Mouse (Mus musculus) forebrain, embryonic 16.5 days (tissue): ENCODE data around the gene Mmp2. TPM values are rescaled to one million over a fixed set of nuclear protein-coding genes. Genes with fewer than 3 reads are reported as not detected.
"Not testable (repeated sequence)": the region's sequence is repeated elsewhere in the genome, so short reads cannot be mapped to it uniquely, and the experiment has no call there.

ENCODE experiments used
- ATAC-seq: fragments of 200-750 bp; cut with Nextera tagmentation; 2 replicates; pipeline ENCODE4 v1.8.0; 2017; ENCODE audit warnings: mild to moderate bottlenecking, moderate library complexity
- H3K27ac ChIP-seq: fragments of 300-500 bp; sonication (generic); 2 replicates; pipeline ENCODE4 v1.5.1; 2014; ENCODE audit warnings: low read length, control low read depth
- H3K27me3 ChIP-seq: fragments of 300-500 bp; sonication (generic); replicated peaks from 2 replicates; pipeline ENCODE4 v1.6.1; 2014; ENCODE audit warnings: low read length; ENCODE audit not compliant: control insufficient read depth, insufficient read depth
- H3K36me3 ChIP-seq: fragments of 300-500 bp; sonication (generic); 2 replicates; pipeline ENCODE4 v1.6.1; 2014; ENCODE audit not compliant: control insufficient read depth, insufficient read depth
- H3K4me1 ChIP-seq: fragments of 300-500 bp; sonication (generic); replicated peaks from 2 replicates; pipeline ENCODE4 v1.6.1; 2014; ENCODE audit warnings: low read length; ENCODE audit not compliant: control insufficient read depth, insufficient read depth
- H3K4me2 ChIP-seq: fragments of 300-500 bp; sonication (generic); 2 replicates; pipeline ENCODE4 v1.6.1; 2014; ENCODE audit warnings: mild to moderate bottlenecking, low read length, control low read depth
- H3K4me3 ChIP-seq: fragments of 300-500 bp; sonication (generic); replicated peaks from 2 replicates; pipeline ENCODE4 v1.5.1; 2014; ENCODE audit warnings: mild to moderate bottlenecking, low read length, control low read depth
- H3K9ac ChIP-seq: fragments of 300-500 bp; sonication (generic); replicated peaks from 2 replicates; pipeline ENCODE4 v1.6.1; 2014; ENCODE audit warnings: low read depth, low read length, control low read depth
- H3K9me3 ChIP-seq: fragments of 300-500 bp; sonication (generic); 2 replicates; pipeline ENCODE4 v1.6.1; 2016; ENCODE audit warnings: low read length; ENCODE audit not compliant: control insufficient read depth
- WGBS: fragments of 180-500 bp; shearing (Covaris S2); extraction: QIAGEN DNeasy Blood & Tissue Kit; methylation state at CpG from one replicate; pipeline ENCODE4 v1.1.7; 2014; 5-methylcytosine and 5-hydroxymethylcytosine counted together
- polyA plus RNA-seq: library from polyadenylated mRNA; unstranded; fragments of >200 nt; fragmentation: Nextera tagmentation; extraction: Ambion mirVana; gene quantifications from 2 replicates; pipeline ENCODE4 v1.2.1, GENCODE M21; 2015

The Mmp2 gene
- polyA plus RNA-seq: 10.3 and 16.8 TPM in 2 replicates

DNA sequence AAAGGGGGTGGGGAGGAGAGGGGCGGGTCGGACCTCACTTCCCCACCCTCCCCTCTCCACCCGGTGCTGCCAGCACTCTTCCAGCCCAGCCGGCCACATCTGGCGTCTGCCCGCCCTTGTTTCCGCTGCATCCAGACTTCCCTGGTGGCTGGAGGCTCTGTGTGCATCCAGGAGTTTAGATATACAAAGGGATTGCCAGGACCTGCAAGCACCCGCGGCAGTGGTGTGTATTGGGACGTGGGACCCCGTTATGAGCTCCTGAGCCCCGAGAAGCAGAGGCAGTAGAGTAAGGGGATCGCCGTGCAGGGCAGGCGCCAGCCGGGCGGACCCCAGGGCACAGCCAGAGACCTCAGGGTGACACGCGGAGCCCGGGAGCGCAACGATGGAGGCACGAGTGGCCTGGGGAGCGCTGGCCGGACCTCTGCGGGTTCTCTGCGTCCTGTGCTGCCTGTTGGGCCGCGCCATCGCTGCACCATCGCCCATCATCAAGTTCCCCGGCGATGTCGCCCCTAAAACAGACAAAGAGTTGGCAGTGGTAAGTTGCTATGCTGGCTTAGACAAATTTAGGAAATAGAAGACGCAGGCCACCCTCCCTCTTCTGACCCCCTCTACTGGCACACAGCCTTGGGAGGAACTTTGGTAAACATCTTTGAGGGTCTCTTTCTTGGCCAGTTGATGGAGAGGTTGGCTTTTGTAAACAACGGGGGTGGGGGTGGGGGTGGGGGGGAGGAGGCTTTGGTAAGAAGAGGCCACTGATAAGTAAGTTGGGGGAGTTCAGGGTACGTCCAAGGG lies at the start of gene Mmp2:
TSS of gene Mmp2 (plus strand) at position 49 of the 792 bp plus-strand sequence.
- peaks cover 17% of the 10 kb centered on the region for H3K4me1 ChIP-seq
- H3K4me3 ChIP-seq: peak within 1 kb of the TSS; percentile 38
- H3K27me3 ChIP-seq: peaks cover 12% of the 10 kb centered on the region
- peak within 1 kb of the TSS; percentile 56 for H3K4me2 ChIP-seq
- H3K36me3 ChIP-seq: no peaks in the 10 kb centered on the region
- ATAC-seq: peak; percentile 36
- H3K9ac ChIP-seq: peak within 1 kb of the TSS; percentile 55
- 2% methylated on average over 35 of the region's 37 CpGs for WGBS
- no peak within 1 kb of the TSS for H3K27ac ChIP-seq
- H3K9me3 ChIP-seq: no peaks in the 10 kb centered on the region

DNA sequence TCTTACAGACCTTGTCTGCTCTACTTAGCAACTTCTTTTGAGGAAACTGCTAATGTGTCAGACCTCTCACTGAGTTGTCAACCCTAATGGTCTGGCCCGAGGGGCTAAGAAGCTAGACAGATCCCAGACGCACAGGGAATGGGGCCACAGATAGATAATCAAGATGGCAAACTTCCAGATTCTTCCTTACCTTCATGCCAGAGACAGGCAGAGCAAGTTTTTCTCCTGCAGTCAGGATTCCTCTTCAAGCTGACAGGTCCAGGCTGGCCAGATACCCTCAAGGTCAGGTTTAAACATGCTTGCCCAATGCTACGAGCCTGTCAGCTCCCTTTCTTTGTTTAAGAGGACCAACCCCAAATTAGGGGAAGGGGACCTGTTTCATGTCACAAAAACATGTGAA lies 46.1 kb upstream of the Mmp2 start:
- no peak overlapping the region for H3K4me2 ChIP-seq
- no peaks in the 10 kb centered on the region for H3K27me3 ChIP-seq
- no peak overlapping the region for H3K9ac ChIP-seq
- ATAC-seq: no peak
- 67% methylated on average over 3 of the region's 3 CpGs for WGBS
- H3K36me3 ChIP-seq: no peaks in the 10 kb centered on the region
- no peaks in the 10 kb centered on the region for H3K9me3 ChIP-seq
- H3K27ac ChIP-seq: no peak overlapping the region
- H3K4me3 ChIP-seq: no peak overlapping the region
- no peaks in the 10 kb centered on the region for H3K4me1 ChIP-seq

DNA sequence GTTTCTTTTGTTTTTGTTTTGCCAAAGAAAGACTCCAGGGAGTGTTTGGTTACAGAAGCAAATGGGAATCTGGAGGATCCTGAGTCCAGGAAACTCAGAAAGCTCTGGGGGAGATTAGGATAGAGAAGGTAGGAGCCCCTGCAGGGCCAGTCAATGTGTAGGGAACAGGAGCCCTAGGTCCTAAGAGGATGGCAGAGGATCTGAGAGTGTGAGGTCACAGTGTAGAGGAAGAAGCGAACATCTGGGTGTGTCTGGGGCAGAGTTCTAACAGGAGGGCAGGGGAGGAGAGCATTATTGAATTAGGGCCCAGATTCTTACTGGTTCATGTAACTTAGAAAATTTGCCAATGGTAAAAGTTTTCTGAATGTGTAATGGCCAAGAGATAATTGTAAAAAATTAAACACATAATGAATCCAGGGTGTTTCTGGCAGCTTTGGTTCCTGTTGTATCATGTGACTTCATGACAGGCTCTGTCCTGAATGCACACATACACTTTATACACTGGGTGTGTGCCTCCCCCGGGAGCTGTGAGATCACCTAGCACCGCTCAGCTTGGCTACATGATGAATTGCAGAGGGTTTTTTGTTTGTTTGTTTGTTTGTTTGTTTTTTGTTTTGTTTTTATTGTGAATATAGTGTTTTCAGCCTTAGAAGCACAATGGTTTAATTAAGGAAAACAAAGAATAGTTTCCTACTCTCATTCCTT lies 43.0 kb upstream of the Mmp2 start:
- no peak overlapping the region for H3K4me3 ChIP-seq
- H3K4me2 ChIP-seq: no peak overlapping the region
- no peak overlapping the region for H3K9ac ChIP-seq
- no peak for ATAC-seq
- H3K27me3 ChIP-seq: no peaks in the 10 kb centered on the region
- H3K27ac ChIP-seq: no peak overlapping the region
- no peaks in the 10 kb centered on the region for H3K4me1 ChIP-seq
- H3K36me3 ChIP-seq: no peaks in the 10 kb centered on the region
- 0 out of 2 replicates have a peak, but pooled peaks cover 2% of the 10 kb centered on the region for H3K9me3 ChIP-seq
- 48% methylated on average over 3 of the region's 3 CpGs for WGBS

DNA sequence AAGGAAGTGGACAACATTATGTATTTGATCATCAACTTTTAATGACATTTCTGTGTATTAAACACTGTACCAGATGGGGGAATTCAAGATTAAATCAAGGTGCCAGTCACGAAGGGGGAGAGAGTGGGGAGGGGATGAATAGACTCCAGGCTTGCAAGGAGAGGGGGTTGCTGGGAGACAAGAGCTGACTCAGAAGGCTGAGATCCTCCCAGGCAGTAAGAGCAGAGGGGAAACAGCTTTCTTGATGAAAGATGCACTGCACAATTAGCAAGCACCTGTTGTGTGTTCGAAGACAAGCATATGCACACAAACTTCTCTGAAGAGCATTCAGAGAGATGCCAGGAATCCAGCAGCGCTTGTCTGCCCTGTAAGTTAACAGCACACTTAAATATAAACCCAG lies 36.3 kb upstream of the Mmp2 start:
- H3K9me3 ChIP-seq: 0 out of 2 replicates have a peak, but pooled peaks cover 2% of the 10 kb centered on the region
- no peaks in the 10 kb centered on the region for H3K4me1 ChIP-seq
- no peak overlapping the region for H3K4me2 ChIP-seq
- no peak for ATAC-seq
- H3K4me3 ChIP-seq: no peak overlapping the region
- H3K27ac ChIP-seq: no peak overlapping the region
- 71% methylated on average over 3 of the region's 3 CpGs for WGBS
- H3K9ac ChIP-seq: no peak overlapping the region
- no peaks in the 10 kb centered on the region for H3K27me3 ChIP-seq
- no peaks in the 10 kb centered on the region for H3K36me3 ChIP-seq

DNA sequence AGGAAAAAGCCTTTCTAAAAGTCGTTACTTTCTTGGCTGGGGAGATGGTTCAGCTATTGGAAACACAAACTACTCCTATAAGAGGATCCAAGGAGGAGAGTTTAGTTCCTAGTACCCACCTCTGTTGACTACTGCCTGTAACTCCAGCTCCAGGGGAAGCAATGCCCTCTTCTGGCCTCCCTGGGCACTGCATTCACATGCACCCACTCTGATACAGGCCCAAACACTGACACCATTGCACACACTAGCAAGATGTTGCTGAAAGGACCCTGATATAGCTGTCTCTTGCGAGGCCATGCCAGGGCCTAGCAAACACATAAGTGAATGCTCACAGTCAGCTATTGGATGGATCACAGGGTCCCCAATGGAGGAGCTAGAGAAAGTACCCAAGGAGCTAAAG lies 35.1 kb upstream of the Mmp2 start:
- not testable (repeated sequence) for H3K27me3 ChIP-seq, ATAC-seq, H3K36me3 ChIP-seq, H3K4me1 ChIP-seq, H3K4me2 ChIP-seq, H3K27ac ChIP-seq, H3K9ac ChIP-seq, H3K4me3 ChIP-seq, H3K9me3 ChIP-seq
- WGBS: 86% methylated on average over 2 of the region's 2 CpGs

DNA sequence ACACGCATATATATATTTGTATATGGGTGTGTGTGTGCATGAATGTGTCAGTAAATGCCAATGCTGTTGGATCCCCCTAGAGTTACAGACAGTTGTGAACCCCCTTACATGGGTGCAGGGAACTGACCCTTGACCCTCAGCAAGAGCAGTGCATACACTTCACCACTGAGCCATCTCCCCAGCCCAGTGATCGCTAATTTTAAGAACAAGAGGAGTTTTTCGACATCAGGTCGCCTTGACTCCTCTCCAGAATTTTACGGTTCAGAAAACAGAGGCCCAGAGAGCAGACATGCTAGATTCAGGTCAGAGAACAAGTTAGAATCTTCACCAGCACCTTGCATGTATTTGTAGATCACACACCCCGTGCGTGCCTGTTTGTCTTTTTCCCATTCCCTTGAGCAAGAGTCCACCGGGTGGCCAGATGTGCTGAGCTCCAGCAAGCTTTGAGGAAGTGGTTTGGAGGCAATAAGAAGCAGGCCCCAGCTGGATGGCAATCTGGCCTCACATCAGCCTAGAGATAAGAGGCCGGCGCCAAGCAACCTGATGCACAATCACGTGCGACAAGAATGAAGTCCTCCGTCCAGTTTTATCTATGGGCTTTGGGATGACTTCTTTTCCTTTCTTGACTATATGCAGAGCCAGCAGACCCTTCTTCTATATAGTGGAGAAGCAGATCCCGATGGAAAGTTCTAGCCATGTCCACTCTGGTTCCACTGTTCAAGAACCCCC lies 33.1 kb upstream of the Mmp2 start:
- Histone ChIP-seq H3K27ac (no peak overlapping the region), H3K36me3 (no peaks in the 10 kb centered on the region), H3K4me3 (no peak overlapping the region), H3K4me1 (0 out of 2 replicates have a peak, but pooled peaks cover 2% of the 10 kb centered on the region), H3K4me2 (no peak overlapping the region), H3K27me3 (no peaks in the 10 kb centered on the region), H3K9ac (no peak overlapping the region), H3K9me3 (no peaks in the 10 kb centered on the region)
- WGBS: 89% methylated on average over 14 of the region's 14 CpGs
- ATAC-seq: no peak

DNA sequence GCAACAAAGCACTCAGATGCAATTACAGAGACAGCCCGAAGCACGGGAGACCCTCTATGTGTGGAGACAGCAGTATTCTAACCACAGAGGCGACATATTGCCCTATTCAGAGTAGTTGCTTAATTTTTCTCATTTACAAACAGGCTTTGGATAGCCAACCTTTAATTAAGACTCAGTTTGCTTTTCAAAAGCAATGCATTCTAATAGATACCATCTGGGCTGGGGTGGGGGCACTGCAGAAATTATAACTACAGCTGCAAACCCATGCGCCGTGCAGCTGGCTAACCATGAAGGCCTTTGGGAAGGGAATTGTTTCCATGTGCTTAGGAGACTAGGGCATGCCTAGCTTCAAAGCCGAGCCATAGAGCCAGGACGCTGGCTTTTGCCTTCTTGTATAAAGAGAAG lies 29.6 kb upstream of the Mmp2 start:
- 48% methylated on average over 7 of the region's 7 CpGs for WGBS
- H3K4me3 ChIP-seq: no peak overlapping the region
- no peak overlapping the region for H3K4me2 ChIP-seq
- H3K9ac ChIP-seq: no peak overlapping the region
- ATAC-seq: peak; percentile 88
- no peaks in the 10 kb centered on the region for H3K9me3 ChIP-seq
- no peaks in the 10 kb centered on the region for H3K36me3 ChIP-seq
- no peak overlapping the region for H3K27ac ChIP-seq
- no peaks in the 10 kb centered on the region for H3K27me3 ChIP-seq
- 0 out of 2 replicates have a peak, but pooled peaks cover 2% of the 10 kb centered on the region for H3K4me1 ChIP-seq

DNA sequence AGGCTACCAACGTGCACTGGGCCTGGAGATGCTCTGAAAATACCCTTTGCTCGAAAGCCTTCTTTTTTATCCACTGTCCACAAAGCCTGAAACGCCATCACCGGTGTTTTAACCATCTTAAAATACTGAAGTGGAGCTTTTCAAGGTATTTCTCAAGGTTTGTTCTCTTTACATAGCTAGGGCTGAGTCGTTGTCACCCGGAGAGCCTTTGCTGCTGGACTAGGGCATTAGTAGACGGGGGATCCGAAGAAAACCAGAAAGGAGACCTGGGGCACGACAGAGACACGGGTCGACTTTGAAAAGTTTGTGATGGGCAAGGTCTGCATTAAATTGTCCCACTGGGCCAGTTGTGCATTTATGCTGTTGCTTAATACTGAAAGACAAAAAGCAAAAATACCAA lies 27.7 kb upstream of the Mmp2 start:
- Histone ChIP-seq H3K4me2 (no peak overlapping the region), H3K27ac (no peak overlapping the region), H3K9ac (no peak overlapping the region), H3K4me1 (0 out of 2 replicates have a peak, but pooled peaks cover 2% of the 10 kb centered on the region), H3K27me3 (no peaks in the 10 kb centered on the region), H3K9me3 (no peaks in the 10 kb centered on the region), H3K36me3 (no peaks in the 10 kb centered on the region), H3K4me3 (no peak overlapping the region)
- 91% methylated on average over 11 of the region's 11 CpGs for WGBS
- ATAC-seq: no peak

DNA sequence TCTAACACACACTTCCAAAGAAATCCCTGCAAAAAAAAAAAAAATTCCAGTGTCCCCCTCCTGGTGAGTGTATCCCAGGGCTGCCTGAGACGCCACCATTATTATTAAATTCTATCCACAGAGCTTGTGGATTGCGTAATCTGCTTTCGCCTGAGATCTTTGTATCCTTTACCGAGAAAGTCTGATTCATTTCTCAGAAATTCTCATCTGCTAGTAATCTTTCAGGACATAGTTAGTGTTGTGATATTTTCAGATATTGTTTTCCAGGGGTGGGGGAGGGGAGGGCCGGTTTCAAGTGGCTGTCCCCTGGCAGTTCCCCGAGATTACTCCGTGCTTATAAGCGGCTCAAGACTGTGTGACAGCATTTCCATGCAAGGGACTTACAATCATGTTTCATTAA lies 25.9 kb upstream of the Mmp2 start:
- Histone ChIP-seq H3K4me3 (no peak overlapping the region), H3K27me3 (no peaks in the 10 kb centered on the region), H3K9ac (no peak overlapping the region), H3K36me3 (no peaks in the 10 kb centered on the region), H3K4me2 (no peak overlapping the region), H3K27ac (no peak overlapping the region), H3K9me3 (no peaks in the 10 kb centered on the region), H3K4me1 (0 out of 2 replicates have a peak, but pooled peaks cover 2% of the 10 kb centered on the region)
- ATAC-seq: no peak
- WGBS: 63% methylated on average over 8 of the region's 8 CpGs
